Mouse (Mus musculus): Measurements from ENCODE around the gene Zfp90. TPM values are rescaled to one million over a fixed set of nuclear protein-coding genes. Genes with fewer than 3 reads are reported as not detected.
A peak's percentile ranks its signal among the peaks of the same experiment; 100 is the strongest.

Gene Zfp90
- total RNA-seq, 2 experiments from 2014 or later, result 19.0 to 19.4 TPM

DNA sequence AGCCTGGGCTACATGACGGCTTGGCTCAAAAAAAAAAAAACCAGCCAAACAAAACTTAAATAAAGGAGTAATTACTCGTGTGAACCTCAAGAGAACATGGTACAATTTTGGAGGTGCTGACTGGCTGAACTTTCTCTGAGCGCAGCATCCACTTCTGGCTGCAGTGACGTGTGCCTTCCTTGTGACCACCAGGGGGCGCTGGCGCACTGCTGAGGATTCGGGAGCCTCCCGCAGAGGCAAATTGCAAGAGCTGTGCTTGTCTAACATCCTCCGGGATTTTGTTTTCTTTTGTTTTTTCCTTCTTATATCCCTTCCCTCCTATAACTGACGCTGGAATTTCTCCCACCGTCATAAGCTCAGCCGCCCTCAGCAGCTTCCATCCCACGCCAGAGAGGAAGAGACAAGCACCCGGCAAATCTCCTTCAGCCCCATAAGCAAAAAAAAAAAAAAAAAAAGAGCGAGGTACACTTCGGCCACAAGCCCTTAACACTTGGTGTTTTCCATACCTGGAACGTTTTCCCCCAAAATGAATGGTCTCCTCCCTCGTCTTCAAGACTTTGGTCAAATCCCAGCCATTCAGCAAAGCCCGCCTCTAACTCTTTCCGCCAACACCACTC, 17.9 kb downstream of the Zfp90 start:
- peak; percentile 75 to 81 for DNase-seq (ENCODE audit: low spot score in 2 of 2)

DNA sequence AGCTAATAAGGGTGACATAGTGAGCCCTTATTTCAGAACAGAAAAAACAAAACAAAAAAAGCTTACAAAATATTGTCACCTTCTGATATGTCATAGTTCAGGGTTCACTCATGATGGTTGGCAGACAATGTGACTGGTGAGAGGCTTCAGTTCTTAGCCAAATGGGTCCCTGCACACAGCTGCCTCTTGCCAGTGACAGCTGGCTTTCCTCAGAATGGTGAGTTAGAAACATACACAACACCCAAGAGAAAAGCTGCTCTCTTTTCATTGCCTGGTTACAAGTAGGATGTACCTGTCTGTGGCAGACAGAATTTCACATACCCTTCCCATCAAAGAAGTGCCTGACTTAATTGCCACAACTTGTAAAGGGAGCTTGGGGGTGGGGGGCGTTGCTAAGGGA, 18.5 kb downstream of the Zfp90 start:
- DNase-seq (ENCODE audit: low spot score in 2 of 2), result no peak

DNA sequence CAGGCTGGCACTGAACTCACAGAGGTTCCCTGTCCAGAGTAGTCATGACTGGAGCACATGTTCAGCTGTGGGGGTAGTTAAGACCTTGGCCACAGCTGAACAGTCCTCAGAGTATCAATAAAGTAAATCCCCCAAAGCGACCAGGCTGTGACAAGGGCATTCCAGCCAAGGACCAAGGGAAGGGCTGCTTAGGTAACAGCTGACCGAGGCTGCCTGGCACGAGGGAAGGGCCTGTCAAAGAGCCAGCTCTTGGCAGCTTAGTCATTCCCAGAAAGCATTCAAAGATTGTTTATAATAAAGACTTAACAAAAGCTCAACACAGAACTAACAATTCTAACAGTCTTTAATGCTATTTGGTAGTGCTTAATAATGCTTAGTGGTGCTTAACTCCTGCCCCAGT, 22.7 kb downstream of the Zfp90 start:
- DNase-seq (ENCODE audit: low spot score in 2 of 2), result peak in 1 of 2 experiments; percentile 33

DNA sequence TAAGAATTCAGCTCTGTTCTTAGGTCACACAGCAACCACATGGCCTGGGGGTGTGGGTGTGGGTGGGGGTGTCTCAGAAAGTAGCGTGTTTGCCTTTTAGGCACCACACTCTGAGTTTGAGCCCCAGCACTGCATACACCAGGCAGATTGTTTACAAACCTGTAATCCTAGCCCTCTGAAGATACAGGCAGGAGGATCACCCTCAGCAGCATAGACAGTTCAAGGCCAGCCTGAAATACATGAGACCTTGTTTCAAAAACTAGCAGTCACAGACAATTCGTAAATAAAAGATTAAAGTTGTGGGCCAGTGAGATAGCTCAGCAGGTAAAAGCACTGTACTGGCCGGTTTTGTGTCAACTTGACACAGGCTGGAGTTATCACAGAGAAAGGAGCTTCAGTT, 25.0 kb downstream of the Zfp90 start:
- no peak for DNase-seq (ENCODE audit: low spot score in 2 of 2)

DNA sequence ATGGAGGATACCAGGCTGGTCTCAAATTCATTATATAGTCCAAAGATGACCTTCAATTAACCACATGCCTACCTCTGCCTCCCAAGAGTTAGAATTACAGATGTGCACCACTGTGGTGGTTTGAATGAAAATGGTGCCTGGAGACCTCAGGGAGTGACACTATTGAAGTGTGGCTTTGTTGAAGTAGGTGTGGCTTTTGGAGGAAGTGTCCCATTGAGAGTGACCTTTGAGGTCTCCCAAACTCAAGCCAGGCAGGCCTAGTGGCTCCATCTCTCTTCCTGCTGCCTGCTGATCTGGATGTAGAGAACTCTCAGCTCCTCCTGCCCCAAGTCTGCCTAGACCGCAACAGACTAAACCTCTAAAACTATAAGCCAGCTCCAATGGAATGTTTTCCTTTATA, 27.6 kb downstream of the Zfp90 start:
- no peak for DNase-seq (ENCODE audit: low spot score in 2 of 2)

DNA sequence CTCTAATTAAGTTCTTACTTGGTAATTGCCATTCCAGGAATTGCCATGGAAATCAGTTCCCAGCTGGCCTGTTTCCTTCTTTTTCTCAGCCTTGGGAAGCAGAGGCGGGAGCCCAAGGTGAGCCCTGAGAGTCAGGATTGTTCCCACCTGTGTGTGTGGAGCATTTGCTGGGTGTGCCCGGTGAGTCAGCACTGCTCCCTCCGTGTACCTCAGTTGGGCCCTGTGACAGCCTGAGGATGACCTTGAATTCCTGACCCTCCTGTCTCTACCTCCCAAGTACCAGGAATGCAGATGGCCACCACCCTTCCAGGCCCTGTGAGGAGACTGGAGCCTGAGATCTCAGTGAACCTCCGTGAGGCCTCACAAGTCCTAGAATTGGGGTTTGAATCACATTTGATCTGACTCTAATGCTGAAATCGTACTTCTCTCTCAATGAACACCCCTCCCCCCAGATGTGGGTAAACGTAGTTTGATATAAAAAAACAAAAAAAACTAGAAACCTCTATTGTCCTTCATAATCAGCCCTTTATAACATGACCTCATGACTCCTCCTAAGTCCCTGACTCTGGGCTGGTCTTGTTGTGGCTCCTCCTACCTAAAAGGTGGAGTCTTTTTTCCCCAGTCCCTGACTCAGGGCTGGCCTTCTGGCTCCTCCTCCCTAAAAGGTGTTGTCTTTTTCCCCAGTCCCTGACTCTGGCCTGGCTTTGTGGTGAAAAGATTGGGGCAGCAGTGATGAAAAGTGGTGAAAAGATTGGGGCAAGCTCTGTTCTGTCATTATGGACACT, 36.4 kb downstream of the Zfp90 start:
- no peak for DNase-seq (ENCODE audit: low spot score in 2 of 2)

DNA sequence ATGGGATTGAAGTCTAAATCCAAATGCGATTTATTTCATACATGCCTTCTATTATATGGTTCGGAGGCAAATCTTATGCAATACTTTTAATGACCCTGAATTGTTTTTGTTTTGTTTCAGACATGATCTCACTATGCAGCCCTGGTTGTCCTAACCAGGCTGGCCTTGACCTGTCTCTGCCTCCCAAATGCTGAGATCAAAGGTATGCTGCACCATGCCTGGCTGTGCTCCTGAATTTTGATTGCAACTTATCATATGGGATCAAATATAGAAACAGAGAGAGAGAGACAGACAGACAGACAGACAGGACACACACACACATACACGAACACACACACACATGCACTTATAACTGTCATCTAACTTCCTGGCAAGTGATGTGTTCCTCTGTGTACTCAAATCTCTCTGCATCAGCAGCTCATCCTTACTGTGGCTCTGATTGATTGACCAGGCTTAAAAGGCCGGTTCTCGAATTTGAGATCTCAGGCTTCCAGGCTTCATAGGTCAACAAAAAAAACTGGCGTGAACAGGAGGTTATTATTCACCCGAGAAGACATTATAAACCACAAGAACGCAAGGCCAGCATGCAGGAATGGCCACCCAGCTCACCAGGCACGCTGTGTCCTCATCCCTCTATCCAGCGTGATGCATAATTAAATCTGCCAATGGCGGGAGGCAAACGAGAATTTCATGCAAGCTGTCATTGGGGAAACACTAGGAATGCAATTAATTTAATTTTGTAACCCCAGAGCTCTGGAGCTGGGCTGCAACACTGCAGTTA, 37.8 kb downstream of the Zfp90 start:
- DNase-seq (ENCODE audit: low spot score in 2 of 2), result no peak

DNA sequence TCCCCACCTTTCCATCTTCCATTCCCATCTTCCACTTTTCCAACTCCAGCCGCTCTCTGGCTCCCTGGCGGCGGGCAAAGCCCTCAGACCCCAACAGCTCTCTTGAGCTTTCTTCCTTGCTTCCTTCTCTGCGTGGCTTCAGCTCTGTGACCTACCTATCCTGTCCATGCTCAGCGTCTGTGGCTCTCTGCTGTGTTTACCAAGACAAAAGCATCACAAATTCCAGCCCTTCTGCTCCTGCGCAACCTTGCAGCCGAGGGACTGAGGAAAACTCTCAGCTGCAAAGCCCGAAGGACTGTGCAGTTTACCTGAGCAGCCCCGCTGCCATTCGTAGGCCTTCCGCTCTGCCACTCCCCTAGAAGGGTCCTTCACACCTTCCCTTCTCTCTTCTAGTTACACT, 38.9 kb downstream of the Zfp90 start:
- DNase-seq (ENCODE audit: low spot score in 2 of 2), result no peak

DNA sequence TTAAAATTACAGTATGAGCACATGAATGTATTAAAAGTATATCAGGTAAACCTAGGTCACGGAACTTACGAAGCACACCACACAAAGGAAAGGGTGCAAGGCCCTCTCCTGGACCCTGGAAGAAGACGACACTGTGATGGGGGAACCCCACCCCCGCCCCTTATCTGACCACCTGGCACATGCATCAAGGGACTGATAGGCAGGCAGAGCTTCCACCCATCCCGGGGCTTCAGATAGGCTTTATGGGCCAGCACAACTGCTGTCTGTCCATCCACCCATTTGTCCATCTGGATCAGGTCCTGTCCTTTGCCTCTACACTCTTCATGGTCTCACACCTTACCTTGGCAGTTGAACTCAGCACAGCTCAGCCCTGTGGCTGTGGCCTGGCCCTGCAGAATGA, 47.0 kb downstream of the Zfp90 start:
- DNase-seq (ENCODE audit: low spot score in 2 of 2), result no peak

DNA sequence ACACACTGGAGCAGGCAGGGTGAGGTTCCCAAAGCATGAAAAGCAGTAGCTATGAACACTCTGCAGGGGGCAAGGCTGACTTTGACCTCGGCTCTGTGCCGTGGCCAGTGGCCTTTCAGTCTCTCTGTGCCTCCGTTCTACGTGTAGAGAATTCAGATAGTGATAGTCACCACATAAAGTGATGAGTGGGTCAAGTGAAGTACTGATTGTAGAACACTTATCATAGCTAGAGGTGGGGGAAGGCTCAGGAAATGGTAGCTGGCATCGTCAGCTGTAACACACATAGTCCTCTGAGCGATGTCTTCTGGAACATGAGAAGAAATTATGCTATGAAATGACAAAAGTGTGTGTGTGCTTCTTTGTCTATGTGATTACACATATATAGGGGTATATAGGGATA, 48.7 kb downstream of the Zfp90 start:
- DNase-seq (ENCODE audit: low spot score in 2 of 2), result no peak

DNA sequence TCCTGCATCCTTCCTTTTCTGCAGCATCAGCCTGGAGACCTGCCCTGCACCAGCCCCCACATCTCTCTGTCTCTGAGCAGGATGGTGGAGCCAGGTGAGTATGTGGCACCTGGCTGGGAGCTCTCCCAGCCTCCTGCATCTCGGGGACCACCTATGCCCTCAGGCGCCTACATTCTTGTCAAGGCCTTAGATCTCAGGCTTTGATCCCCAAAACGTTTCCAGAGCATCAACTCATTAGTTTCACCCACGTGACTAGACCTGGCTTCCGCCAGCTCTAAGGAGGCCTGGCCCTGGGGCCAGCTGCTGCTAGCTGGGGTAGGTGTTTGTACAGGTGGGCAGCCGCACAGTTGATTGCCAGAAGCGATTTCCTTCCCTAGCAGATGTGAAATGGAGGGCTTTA, 54.4 kb downstream of the Zfp90 start:
- DNase-seq (ENCODE audit: low spot score in 2 of 2), result no peak

DNA sequence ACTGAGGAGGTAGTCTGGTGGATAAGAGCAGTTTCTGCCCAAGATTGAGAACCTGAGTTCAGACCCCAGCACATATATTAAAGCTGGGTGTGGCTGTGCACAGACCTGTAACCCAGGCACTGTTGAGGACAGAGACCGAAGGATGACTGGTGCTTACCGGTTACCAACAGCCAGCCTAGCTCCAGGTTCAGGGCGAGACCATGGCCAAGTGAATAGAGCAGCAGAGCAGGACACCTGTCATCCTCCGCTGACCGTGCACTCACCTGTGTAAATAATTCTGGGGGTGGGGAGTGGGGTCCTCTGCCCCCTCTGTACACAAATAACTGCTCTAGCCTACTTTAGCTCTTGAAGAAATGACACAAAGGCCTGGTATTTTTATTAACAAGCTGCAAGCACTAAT, 58.9 kb downstream of the Zfp90 start:
- no peak for DNase-seq (ENCODE audit: low spot score in 2 of 2)

Other genes starting within 250 kb of the Zfp90 start
- gene Slc7a6, start 246.5 kb upstream of the Zfp90 start, total RNA-seq (2021), result 10 to 100 TPM; 21.0 to 25.3 TPM
- gene Slc7a6os, start 204.4 kb upstream of the Zfp90 start, total RNA-seq (2021), result 10 to 100 TPM; 34.1 to 38.0 TPM
- gene Prmt7, start 204.4 kb upstream of the Zfp90 start, total RNA-seq (2021), result 10 to 100 TPM; 28.2 to 29.8 TPM
- gene Smpd3, start 77.3 kb upstream of the Zfp90 start, total RNA-seq (2021), result 10 to 100 TPM; 16.4 to 17.0 TPM
- not detected for gene 6030452D12Rik, start 85.2 kb downstream of the Zfp90 start, total RNA-seq (2021)
- 1 to 10 TPM; 2.0 to 5.4 TPM for gene Cdh3, start 95.6 kb downstream of the Zfp90 start, total RNA-seq (2021)
- 100 to 1,000 TPM; 142 to 154 TPM for gene Gm10073, start 158.1 kb downstream of the Zfp90 start, total RNA-seq (2021)
- gene Cdh1, start 188.0 kb downstream of the Zfp90 start, total RNA-seq (2021), result 10 to 100 TPM in 1 of 2 experiments, 1 to 10 TPM in 1; 7.7 to 26.7 TPM

All from adrenal gland, postnatal 4 days (tissue).